Comparison of ENCODE assay signal across 20 mouse cellular contexts in the genomic region with DNA sequence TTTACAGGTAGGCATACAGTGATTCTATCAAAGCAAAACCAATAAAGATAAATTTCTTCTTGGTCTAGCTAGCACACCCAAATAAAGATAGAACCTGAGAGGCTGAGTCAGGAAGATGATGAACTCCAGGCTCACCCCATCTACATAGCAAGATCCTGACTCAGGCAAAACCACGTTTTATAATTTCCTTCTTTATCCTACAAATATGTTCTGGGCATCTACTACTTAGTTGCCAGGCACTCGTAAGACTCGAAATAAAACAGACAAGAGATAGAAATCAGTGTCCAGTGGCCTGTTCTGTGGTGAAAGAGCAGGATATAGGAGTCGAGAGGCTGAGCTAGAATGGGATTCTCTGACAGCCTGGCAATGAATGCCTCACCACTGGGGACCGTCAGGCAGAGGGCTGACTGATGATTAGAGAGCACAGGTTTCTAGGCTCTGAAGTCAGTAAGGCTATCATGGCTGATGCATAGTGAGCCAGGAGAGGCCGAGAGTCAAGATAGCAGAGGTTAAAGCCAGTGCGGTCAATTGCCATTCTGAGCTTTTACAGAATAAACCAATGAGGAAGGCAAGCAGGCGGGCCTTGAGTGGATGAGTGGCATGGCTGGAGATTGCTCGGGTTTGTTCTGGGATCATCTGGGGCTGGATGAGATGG. TPM values are rescaled to one million over a fixed set of nuclear protein-coding genes. Genes with fewer than 3 reads are reported as not detected.
DNase-seq lines count a peak whose midpoint lies in the region; ATAC-seq and TF ChIP-seq lines count a peak whose summit lies in the region.
"Had no signal": no experiment of that assay in that cellular context is flagged by ENCODE, and none has a peak within 500 bp of the region (broad histone marks: within the 10 kb centered on the region; RNA-seq: fewer than 3 reads in every experiment).

No protein-coding gene starts in this region.

- H3K27ac ChIP-seq in heart, embryonic 12.5 days (ENCODE audit: poor library complexity, severe bottlenecking): no peak overlapping the region
- 0 out of 2 replicates have a peak overlapping the region, but pooled peaks have one; percentile 2 for H3K27ac ChIP-seq in midbrain, embryonic 14.5 days (replicated peaks; ENCODE audit: low read depth, low read length)
- no peak overlapping the region for H3K27ac ChIP-seq in midbrain, postnatal 0 days (ENCODE audit: low read depth, low read length)
- H3K27ac ChIP-seq in MEL (ENCODE audit: control insufficient read depth, low read depth, low read length): no peak overlapping the region
- H3K27ac ChIP-seq: embryonic facial prominence, embryonic 10.5 days; forebrain, embryonic 10.5 days; forebrain, embryonic 15.5 days; heart, embryonic 10.5 days; heart, embryonic 15.5 days had no signal

- intact Hi-C loops in heart, postnatal 14 days (cut with DNase I): no loop called here

- H3K9ac ChIP-seq in heart, embryonic 12.5 days: peak overlapping the region; percentile 34; the same call in 1 of the 2 replicates
- H3K9ac ChIP-seq in midbrain, embryonic 14.5 days (replicated peaks; ENCODE audit: low read length): no peak overlapping the region
- no peak overlapping the region for H3K9ac ChIP-seq in midbrain, postnatal 0 days (replicated peaks; ENCODE audit: low read length, poor library complexity, severe bottlenecking)
- H3K9ac ChIP-seq in MEL (ENCODE audit: control insufficient read depth, low read depth, low read length, poor library complexity, severe bottlenecking): no peak overlapping the region
- H3K9ac ChIP-seq: forebrain, embryonic 15.5 days; heart, embryonic 15.5 days had no signal

- 50% methylated on average over 9 of the region's 9 CpGs for WGBS in heart, embryonic 12.5 days
- WGBS in midbrain, embryonic 14.5 days: 81% methylated on average over 9 of the region's 9 CpGs
- 82% methylated on average over 9 of the region's 9 CpGs for WGBS in midbrain, postnatal 0 days

- no peak for TF ChIP-seq CTCF in midbrain, postnatal 0 days (IDR thresholded peaks at IDR 0.05)
- TF ChIP-seq CTCF in MEL (IDR thresholded peaks at IDR 0.05 in 2 of 3, conservative IDR thresholded peaks at IDR 0.05 in 1 of 3; ENCODE audit: control insufficient read depth in 1 of 3, insufficient read depth in 1 of 3, low read depth in 2 of 3, low read length in 3 of 3, poor library complexity in 1 of 3, severe bottlenecking in 1 of 3): no peak

- no peaks in the 10 kb centered on the region for H3K27me3 ChIP-seq in heart, embryonic 12.5 days (replicated peaks)
- no peaks in the 10 kb centered on the region for H3K27me3 ChIP-seq in midbrain, embryonic 14.5 days (ENCODE audit: control insufficient read depth, insufficient read depth, low read length)
- H3K27me3 ChIP-seq in midbrain, postnatal 0 days (ENCODE audit: insufficient read depth, low read length): no peaks in the 10 kb centered on the region
- no peaks in the 10 kb centered on the region for H3K27me3 ChIP-seq in MEL (ENCODE audit: control insufficient read depth in 1 of 2, insufficient read depth in 2 of 2, low read length in 2 of 2)
- H3K27me3 ChIP-seq: CH12.LX; forebrain, embryonic 15.5 days; heart, embryonic 15.5 days had no signal

- no peak for DNase-seq in heart, postnatal 14 days
- no peak for DNase-seq in midbrain, embryonic 14.5 days
- DNase-seq in midbrain, postnatal 0 days (ENCODE audit: low spot score): no peak
- DNase-seq in MEL (ENCODE audit: low read depth, low spot score): no peak
- no peak for DNase-seq in adrenal gland, postnatal 14 days
- DNase-seq in cerebellum, adult 9-10 months: no peak
- DNase-seq: cerebellum, adult 18-20 months; gastrocnemius, postnatal 36 days; heart, adult 18-20 months had no signal

- no peak for TF ChIP-seq POLR2A in MEL (IDR thresholded peaks at IDR 0.05; ENCODE audit: control insufficient read depth in 1 of 2, insufficient read depth in 1 of 2, low read depth in 1 of 2, low read length in 2 of 2, poor library complexity in 1 of 2)

- no peaks in the 10 kb centered on the region for H3K4me1 ChIP-seq in heart, embryonic 12.5 days (replicated peaks)
- H3K4me1 ChIP-seq in midbrain, embryonic 14.5 days (ENCODE audit: control insufficient read depth, insufficient read depth, low read length): no peaks in the 10 kb centered on the region
- no peaks in the 10 kb centered on the region for H3K4me1 ChIP-seq in midbrain, postnatal 0 days (ENCODE audit: insufficient read depth, low read length)
- peaks cover 0 to 6% of the 10 kb centered on the region in 2 experiments; a peak in 1 of 4 replicates for H3K4me1 ChIP-seq in MEL (ENCODE audit: control insufficient read depth in 1 of 2, insufficient read depth in 2 of 2, low read length in 2 of 2)
- H3K4me1 ChIP-seq: embryonic facial prominence, embryonic 10.5 days; forebrain, embryonic 10.5 days; forebrain, embryonic 15.5 days; heart, embryonic 10.5 days; heart, embryonic 15.5 days had no signal

- no peak for TF ChIP-seq RAD21 in MEL (IDR thresholded peaks at IDR 0.05; ENCODE audit: low read depth, low read length)

- no peak overlapping the region for H3K4me3 ChIP-seq in heart, embryonic 12.5 days
- H3K4me3 ChIP-seq in midbrain, embryonic 14.5 days (replicated peaks; ENCODE audit: low read depth, low read length): no peak overlapping the region
- H3K4me3 ChIP-seq in midbrain, postnatal 0 days (ENCODE audit: low read depth, low read length): no peak overlapping the region
- no peak overlapping the region for H3K4me3 ChIP-seq in MEL (ENCODE audit: control insufficient read depth in 1 of 2, insufficient read depth in 1 of 2, low read depth in 2 of 2, low read length in 2 of 2)
- H3K4me3 ChIP-seq: embryonic facial prominence, embryonic 10.5 days; erythroblast, embryonic 14.5 days; forebrain, embryonic 10.5 days; forebrain, embryonic 15.5 days; heart, embryonic 10.5 days; heart, embryonic 15.5 days had no signal

- ATAC-seq in heart, embryonic 12.5 days (ENCODE audit: insufficient number of reproducible peaks, low FRiP score): no peak
- ATAC-seq in midbrain, embryonic 14.5 days (ENCODE audit: low FRiP score, low TSS enrichment): no peak
- ATAC-seq in midbrain, postnatal 0 days (ENCODE audit: low FRiP score): no peak
- ATAC-seq in megakaryocyte, adult 5-6 weeks (ENCODE audit: poor library complexity, severe bottlenecking): 0 out of 2 replicates have a peak, but pooled peaks have one; percentile 15
- ATAC-seq: forebrain, embryonic 15.5 days; hindbrain, embryonic 16.5 days; inflammation-experienced regulatory T-cells, adult 6 months had no signal

- no peaks in the 10 kb centered on the region for H3K79me2 ChIP-seq in MEL (ENCODE audit: control insufficient read depth, insufficient read depth, low read length, poor library complexity)

- H3K9me3 ChIP-seq in heart, embryonic 12.5 days (replicated peaks): no peaks in the 10 kb centered on the region
- no peaks in the 10 kb centered on the region for H3K9me3 ChIP-seq in midbrain, embryonic 14.5 days (ENCODE audit: control insufficient read depth, low read length)
- no peaks in the 10 kb centered on the region for H3K9me3 ChIP-seq in midbrain, postnatal 0 days (ENCODE audit: low read length)
- no peaks in the 10 kb centered on the region for H3K9me3 ChIP-seq in MEL (replicated peaks; ENCODE audit: insufficient read depth, low read length)
- H3K9me3 ChIP-seq: embryonic facial prominence, embryonic 10.5 days; forebrain, embryonic 10.5 days; forebrain, embryonic 15.5 days; heart, embryonic 10.5 days; heart, embryonic 15.5 days had no signal

- H3K36me3 ChIP-seq in heart, embryonic 12.5 days: peaks cover 63% of the 10 kb centered on the region
- H3K36me3 ChIP-seq in midbrain, embryonic 14.5 days (ENCODE audit: control insufficient read depth, insufficient read depth, low read length): peaks cover 40% of the 10 kb centered on the region
- H3K36me3 ChIP-seq in midbrain, postnatal 0 days (ENCODE audit: insufficient read depth, low read length): peaks cover 26% of the 10 kb centered on the region
- peaks cover 15 to 18% of the 10 kb centered on the region in 2 experiments for H3K36me3 ChIP-seq in MEL (ENCODE audit: control insufficient read depth in 1 of 2, insufficient read depth in 2 of 2, low read length in 2 of 2)

- no peak for TF ChIP-seq EP300 in MEL (IDR thresholded peaks at IDR 0.05; ENCODE audit: low read depth in 1 of 2, low read length in 2 of 2)

- H3K4me2 ChIP-seq in heart, embryonic 12.5 days: no peak overlapping the region
- H3K4me2 ChIP-seq in midbrain, embryonic 14.5 days (ENCODE audit: low read length): no peak overlapping the region
- H3K4me2 ChIP-seq in midbrain, postnatal 0 days (ENCODE audit: low read depth, low read length, poor library complexity, severe bottlenecking): no peak overlapping the region
- H3K4me2 ChIP-seq: forebrain, embryonic 15.5 days; heart, embryonic 15.5 days had no signal

RNA-seq across cellular contexts. Expression of a gene that starts 12.4 kb away (rescaled TPM):
- 42.8 and 43.4 TPM in 2 replicates for polyA plus RNA-seq in heart, embryonic 12.5 days (2016; fragmentation: Nextera tagmentation; extraction: Ambion mirVana)
- 10 to 100 TPM; 23.1 to 25.0 TPM for total RNA-seq in heart, postnatal 14 days (2021)
- polyA plus RNA-seq in midbrain, embryonic 14.5 days (2014; fragmentation: Nextera tagmentation; extraction: Ambion mirVana): 27.8 and 37.9 TPM in 2 replicates
- total RNA-seq in midbrain, postnatal 0 days (2014; rRNA removed): 23.6 and 33.3 TPM in 2 replicates
- polyA plus RNA-seq in midbrain, postnatal 0 days (2015; fragmentation: Nextera tagmentation; extraction: Ambion mirVana): 36.4 and 42.0 TPM in 2 replicates
- 19.3 and 22.1 TPM in 2 replicates for total RNA-seq in MEL (2012; rRNA removed)
- 10 to 100 TPM in 1 of 2 experiments, not detected in 1; 21.0 TPM for polyA plus RNA-seq in MEL (2012; ENCODE audit: insufficient read depth in 1 of 2, insufficient read length in 2 of 2, low read depth in 1 of 2, low replicate concordance in 2 of 2, missing spikeins in 1 of 2)
- 18.5 and 22.2 TPM in 2 replicates for total RNA-seq in megakaryocyte, adult 5-6 weeks (2015)
- 6.4 and 11.7 TPM in 2 replicates for total RNA-seq in megakaryocyte, adult 5-6 weeks (2017)
- 23.4 and 26.0 TPM in 2 replicates for total RNA-seq in adrenal gland, postnatal 14 days (2021)

RNA-seq across cellular contexts. Expression of a gene that starts 12.5 kb away (rescaled TPM):
- 15.1 and 16.5 TPM in 2 replicates for polyA plus RNA-seq in heart, embryonic 12.5 days (2016; fragmentation: Nextera tagmentation; extraction: Ambion mirVana)
- 1 to 10 TPM; 5.6 to 6.3 TPM for total RNA-seq in heart, postnatal 14 days (2021)
- 13.7 and 22.0 TPM in 2 replicates for polyA plus RNA-seq in midbrain, embryonic 14.5 days (2014; fragmentation: Nextera tagmentation; extraction: Ambion mirVana)
- 11.2 and 12.9 TPM in 2 replicates for total RNA-seq in midbrain, postnatal 0 days (2014; rRNA removed)
- 7.4 and 9.2 TPM in 2 replicates for polyA plus RNA-seq in midbrain, postnatal 0 days (2015; fragmentation: Nextera tagmentation; extraction: Ambion mirVana)
- total RNA-seq in MEL (2012; rRNA removed): 3.5 and 4.0 TPM in 2 replicates
- 1 to 10 TPM in 1 of 2 experiments, not detected in 1; 4.9 TPM for polyA plus RNA-seq in MEL (2012; ENCODE audit: insufficient read depth in 1 of 2, insufficient read length in 2 of 2, low read depth in 1 of 2, low replicate concordance in 2 of 2, missing spikeins in 1 of 2)
- 1.7 and 2.6 TPM in 2 replicates for total RNA-seq in megakaryocyte, adult 5-6 weeks (2015)
- total RNA-seq in megakaryocyte, adult 5-6 weeks (2017): 0.95 and 1.1 TPM in 2 replicates
- 7.4 and 8.7 TPM in 2 replicates for total RNA-seq in adrenal gland, postnatal 14 days (2021)

RNA-seq across cellular contexts. Expression of a gene that starts 37.8 kb away (rescaled TPM):
- polyA plus RNA-seq in heart, embryonic 12.5 days (2016; fragmentation: Nextera tagmentation; extraction: Ambion mirVana): 43.6 and 43.8 TPM in 2 replicates
- 10 to 100 TPM; 15.0 to 18.2 TPM for total RNA-seq in heart, postnatal 14 days (2021)
- 13.5 and 16.9 TPM in 2 replicates for polyA plus RNA-seq in midbrain, embryonic 14.5 days (2014; fragmentation: Nextera tagmentation; extraction: Ambion mirVana)
- total RNA-seq in midbrain, postnatal 0 days (2014; rRNA removed): 12.6 and 13.9 TPM in 2 replicates
- polyA plus RNA-seq in midbrain, postnatal 0 days (2015; fragmentation: Nextera tagmentation; extraction: Ambion mirVana): 17.9 and 19.6 TPM in 2 replicates
- 25.4 and 34.7 TPM in 2 replicates for total RNA-seq in MEL (2012; rRNA removed)
- 10 to 100 TPM in 1 of 2 experiments, not detected in 1; 41.3 TPM for polyA plus RNA-seq in MEL (2012; ENCODE audit: insufficient read depth in 1 of 2, insufficient read length in 2 of 2, low read depth in 1 of 2, low replicate concordance in 2 of 2, missing spikeins in 1 of 2)
- total RNA-seq in megakaryocyte, adult 5-6 weeks (2015): 0.47 and 1.3 TPM in 2 replicates
- total RNA-seq in megakaryocyte, adult 5-6 weeks (2017): 2.2 and 5.9 TPM in 2 replicates
- 39.5 and 46.0 TPM in 2 replicates for total RNA-seq in adrenal gland, postnatal 14 days (2021)
